Mouse (Mus musculus) spleen, adult 10 weeks (tissue): Measurements from ENCODE around the gene Gnpnat1. TPM values are rescaled to one million over a fixed set of nuclear protein-coding genes. Genes with fewer than 3 reads are reported as not detected.

Experiments
- polyA plus RNA-seq: library from polyadenylated mRNA; stranded (reverse); fragments of 350-450 nt; fragmentation: Illumina TruSeq; extraction: RNeasy Lipid Tissue Mini Kit (QIAGEN cat#74804); gene quantifications from one replicate; pipeline ENCODE4 v1.2.3, GENCODE M21; 2015; ENCODE audit warnings: low replicate concordance; ENCODE audit not compliant: insufficient read depth

The Gnpnat1 gene
- polyA plus RNA-seq, result 33.2 TPM

GRCm38 (mm10) chr14:45404813-45405212 lies at the start of gene Gnpnat1:
Gene Gnpnat1, minus strand, starts transcription at chr14:45404913.

GRCm38 (mm10) chr14:45350931-45351859 lies 53.5 kb downstream of the Gnpnat1 start, which contains the start of gene Styx:
Gene Styx, plus strand, starts transcription at chr14:45351093.

GRCm38 (mm10) chr14:45329589-45330181 lies 75.0 kb downstream of the Gnpnat1 start, which contains the start of gene Psmc6:
Gene Psmc6, plus strand, starts transcription at chr14:45329788.

Other genes starting within 250 kb of the Gnpnat1 start
- 6.1 TPM for gene Gpr137c, start 185.2 kb downstream of the Gnpnat1 start, polyA plus RNA-seq
- gene Txndc16, start 184.6 kb downstream of the Gnpnat1 start, polyA plus RNA-seq, result 75.2 TPM
- gene Ero1l, start 86.1 kb downstream of the Gnpnat1 start, polyA plus RNA-seq, result 33.4 TPM
- 154 TPM for gene Psmc6, start 75.1 kb downstream of the Gnpnat1 start, polyA plus RNA-seq
- 47.3 TPM for gene Styx, start 53.8 kb downstream of the Gnpnat1 start, polyA plus RNA-seq
- gene Fermt2, start 125.2 kb upstream of the Gnpnat1 start, polyA plus RNA-seq, result 44.9 TPM